Mouse (Mus musculus): ENCODE measurements around the gene Spata6.
A peak's percentile ranks its signal among the peaks of the same experiment; 100 is the strongest.

The Spata6 gene

GRCm38 (mm10) chr4:111838882-111839281 is 119.1 kb downstream of the Spata6 start:
- no peak for DNase-seq (ENCODE audit: low spot score in 2 of 2)

GRCm38 (mm10) chr4:111852626-111853025 is 132.8 kb downstream of the Spata6 start:
- DNase-seq (ENCODE audit: low spot score in 2 of 2) = no peak

- peak; percentile 46 to 73 for DNase-seq (ENCODE audit: low spot score in 2 of 2)
Observed at GRCm38 (mm10) chr4:111866701-111867100, 146.9 kb downstream of the Spata6 start.

- DNase-seq (ENCODE audit: low spot score in 2 of 2) = peak; percentile 34 to 51
Observed at GRCm38 (mm10) chr4:111867743-111868401, 148.1 kb downstream of the Spata6 start.
